Mouse (Mus musculus) MEL (cell line): ENCODE measurements around the gene Majin. TPM values are rescaled to one million over a fixed set of nuclear protein-coding genes. Genes with fewer than 3 reads are reported as not detected.

Source experiments
- DNase-seq: peaks from one replicate; pipeline ENCODE4 v3.0.0; 2011; ENCODE audit warnings: low read depth, low spot score
- H3K27ac ChIP-seq: 2 replicates; pipeline ENCODE4 v1.5.1; 2012; ENCODE audit warnings: low read depth, mild to moderate bottlenecking, control low read depth, low read length, moderate library complexity; ENCODE audit not compliant: control insufficient read depth
- H3K27me3 ChIP-seq, 2 experiments: fragments of 150-350 bp in 1 of 2; sonication (generic) in 1 of 2; 2 replicates each; pipeline ENCODE4 v1.6.1; 2012; ENCODE audit warnings: low read length in 2 of 2, mild to moderate bottlenecking in 2 of 2, improper control_type of control experiment in 1 of 2, moderate library complexity in 1 of 2; ENCODE audit not compliant: insufficient read depth in 2 of 2, control insufficient read depth in 1 of 2
- H3K36me3 ChIP-seq, 2 experiments: 2 replicates each; pipeline ENCODE4 v1.6.1; 2012 to 2014; ENCODE audit warnings: low read length in 2 of 2, improper control_type of control experiment in 1 of 2, inconsistent platforms in 1 of 2, mild to moderate bottlenecking in 1 of 2; ENCODE audit not compliant: insufficient read depth in 2 of 2, control insufficient read depth in 1 of 2
- H3K4me1 ChIP-seq, 2 experiments: fragments of 150-350 bp in 1 of 2; sonication (generic) in 1 of 2; 2 replicates each; pipeline ENCODE4 v1.6.1; 2012; ENCODE audit warnings: low read length in 2 of 2, improper control_type of control experiment in 1 of 2, mild to moderate bottlenecking in 1 of 2; ENCODE audit not compliant: insufficient read depth in 2 of 2, control insufficient read depth in 1 of 2
- H3K4me3 ChIP-seq, 2 experiments: fragments of 150-350 bp in 1 of 2; sonication (generic) in 1 of 2; 2 replicates each; pipeline ENCODE4 v1.5.1; 2012; ENCODE audit warnings: low read depth in 2 of 2, low read length in 2 of 2, mild to moderate bottlenecking in 2 of 2, moderate library complexity in 2 of 2, control low read depth in 1 of 2, improper control_type of control experiment in 1 of 2; ENCODE audit not compliant: control insufficient read depth in 1 of 2, insufficient read depth in 1 of 2
- H3K79me2 ChIP-seq: 2 replicates; pipeline ENCODE4 v1.6.1; 2012; ENCODE audit warnings: mild to moderate bottlenecking, low read length, moderate library complexity; ENCODE audit not compliant: control insufficient read depth, poor library complexity, insufficient read depth
- H3K9ac ChIP-seq: 2 replicates; pipeline ENCODE4 v1.6.1; 2012; ENCODE audit warnings: low read depth, mild to moderate bottlenecking, control low read depth, low read length, moderate library complexity; ENCODE audit not compliant: control insufficient read depth, poor library complexity, severe bottlenecking
- H3K9me3 ChIP-seq: fragments of 150-350 bp; sonication (generic); replicated peaks from 2 replicates; pipeline ENCODE4 v1.6.1; 2012; ENCODE audit warnings: mild to moderate bottlenecking, low read length, improper control_type of control experiment, moderate library complexity; ENCODE audit not compliant: insufficient read depth
- CHD2 ChIP-seq: IDR thresholded peaks from 2 replicates; pipeline ENCODE4 v1.6.1; 2011; ENCODE audit warnings: low read length, improper control_type of control experiment
- E2F4 ChIP-seq: IDR thresholded peaks from 2 replicates; pipeline ENCODE4 v1.6.1; 2011; ENCODE audit warnings: low read depth, low read length, improper control_type of control experiment, borderline replicate concordance
- EP300 ChIP-seq, 2 experiments: IDR thresholded peaks; 2 replicates each; pipeline ENCODE4 v1.6.1; 2011; ENCODE audit warnings: improper control_type of control experiment in 2 of 2, low read length in 2 of 2, low read depth in 1 of 2, mild to moderate bottlenecking in 1 of 2
- ETS1 ChIP-seq: IDR thresholded peaks from 2 replicates; pipeline ENCODE4 v1.6.1; 2012; ENCODE audit warnings: low read depth, mild to moderate bottlenecking, inconsistent platforms, low read length, improper control_type of control experiment, moderate library complexity
- GABPA ChIP-seq: IDR thresholded peaks from 2 replicates; pipeline ENCODE4 v1.6.1; 2012; ENCODE audit warnings: low read depth, mild to moderate bottlenecking, inconsistent platforms, low read length, improper control_type of control experiment, moderate library complexity
- KAT2A ChIP-seq: conservative IDR thresholded peaks from 2 replicates; pipeline ENCODE4 v1.6.1; 2012; ENCODE audit warnings: low read depth, low read length, improper control_type of control experiment, inconsistent platforms
- MAZ ChIP-seq: IDR thresholded peaks from 2 replicates; pipeline ENCODE4 v1.6.1; 2012; ENCODE audit warnings: low read depth, mild to moderate bottlenecking, inconsistent platforms, low read length, improper control_type of control experiment
- MEF2A ChIP-seq: IDR thresholded peaks from 2 replicates; pipeline ENCODE4 v1.6.1; 2014; ENCODE audit warnings: low read depth, mild to moderate bottlenecking, inconsistent platforms, low read length, improper control_type of control experiment; ENCODE audit not compliant: poor library complexity, insufficient replicate concordance, severe bottlenecking; ENCODE audit errors: extremely low read depth
- MXI1 ChIP-seq: IDR thresholded peaks from 2 replicates; pipeline ENCODE4 v1.6.1; 2011; ENCODE audit warnings: mild to moderate bottlenecking, low read depth, low read length, improper control_type of control experiment
- NELFE ChIP-seq: IDR thresholded peaks from 2 replicates; pipeline ENCODE4 v1.6.1; 2011; ENCODE audit warnings: low read depth, low read length, improper control_type of control experiment
- NRF1 ChIP-seq: IDR thresholded peaks from 2 replicates; pipeline ENCODE4 v1.6.1; 2014; ENCODE audit warnings: low read depth, mild to moderate bottlenecking, inconsistent platforms, low read length, improper control_type of control experiment, moderate library complexity; ENCODE audit not compliant: poor library complexity, insufficient read depth, severe bottlenecking
- POLR2A ChIP-seq, 2 experiments: IDR thresholded peaks; 2 replicates each; pipeline ENCODE4 v1.6.1; 2011 to 2012; ENCODE audit warnings: low read length in 2 of 2, mild to moderate bottlenecking in 2 of 2, control low read depth in 1 of 2, improper control_type of control experiment in 1 of 2, low read depth in 1 of 2, moderate library complexity in 1 of 2; ENCODE audit not compliant: control insufficient read depth in 1 of 2, insufficient read depth in 1 of 2, poor library complexity in 1 of 2
- RAD21 ChIP-seq: IDR thresholded peaks from 2 replicates; pipeline ENCODE4 v1.6.1; 2011; ENCODE audit warnings: mild to moderate bottlenecking, low read depth, low read length, improper control_type of control experiment
- RCOR1 ChIP-seq: IDR thresholded peaks from 2 replicates; pipeline ENCODE4 v1.6.1; 2012; ENCODE audit warnings: low read depth, mild to moderate bottlenecking, inconsistent platforms, low read length, improper control_type of control experiment
- SMC3 ChIP-seq: IDR thresholded peaks from 2 replicates; pipeline ENCODE4 v1.6.1; 2011; ENCODE audit warnings: low read depth, low read length, improper control_type of control experiment
- TAL1 ChIP-seq: IDR thresholded peaks from 2 replicates; pipeline ENCODE4 v1.6.1; 2012; ENCODE audit warnings: mild to moderate bottlenecking, inconsistent platforms, low read length, moderate library complexity, mixed read lengths
- TBP ChIP-seq: IDR thresholded peaks from 2 replicates; pipeline ENCODE4 v1.8.0; 2011; ENCODE audit warnings: low read depth, low read length, improper control_type of control experiment
- TCF12 ChIP-seq: IDR thresholded peaks from 2 replicates; pipeline ENCODE4 v1.6.1; 2014; ENCODE audit warnings: low read depth, mild to moderate bottlenecking, inconsistent platforms, low read length, improper control_type of control experiment, moderate library complexity
- USF1 ChIP-seq: IDR thresholded peaks from 2 replicates; pipeline ENCODE4 v1.6.1; 2014; ENCODE audit warnings: low read depth, mild to moderate bottlenecking, inconsistent platforms, low read length, improper control_type of control experiment, moderate library complexity
- ZC3H11A ChIP-seq: IDR thresholded peaks from 2 replicates; pipeline ENCODE4 v1.6.1; 2012; ENCODE audit warnings: low read depth, mild to moderate bottlenecking, inconsistent platforms, low read length, improper control_type of control experiment
- ZMIZ1 ChIP-seq: IDR thresholded peaks from 2 replicates; pipeline ENCODE4 v1.6.1; 2012; ENCODE audit warnings: low read depth, mild to moderate bottlenecking, inconsistent platforms, low read length, improper control_type of control experiment, moderate library complexity
- ZNF384 ChIP-seq: IDR thresholded peaks from 2 replicates; pipeline ENCODE4 v1.6.1; 2012; ENCODE audit warnings: low read depth, mild to moderate bottlenecking, inconsistent platforms, low read length, improper control_type of control experiment
- polyA plus RNA-seq, 2 experiments: library from polyadenylated mRNA; stranded (reverse) in 1 of 2; unstranded in 1 of 2; fragments of >175 nt in 1 of 2; fragments of >200 nt in 1 of 2; gene quantifications; 2 replicates each; pipeline versions ENCODE4 v1.2.1 to v1.2.4; 2012; ENCODE audit warnings: low replicate concordance in 2 of 2, low read depth in 1 of 2; ENCODE audit not compliant: insufficient read length in 2 of 2, insufficient read depth in 1 of 2, missing spikeins in 1 of 2
- total RNA-seq: library from RNA; depleted of rRNA; stranded (reverse); fragments of 300-350 nt; gene quantifications from 2 replicates; pipeline ENCODE4 v1.2.3, GENCODE M21; 2012

Gene Majin
- total and polyA plus RNA-seq, 3 experiments: not detected

DNA sequence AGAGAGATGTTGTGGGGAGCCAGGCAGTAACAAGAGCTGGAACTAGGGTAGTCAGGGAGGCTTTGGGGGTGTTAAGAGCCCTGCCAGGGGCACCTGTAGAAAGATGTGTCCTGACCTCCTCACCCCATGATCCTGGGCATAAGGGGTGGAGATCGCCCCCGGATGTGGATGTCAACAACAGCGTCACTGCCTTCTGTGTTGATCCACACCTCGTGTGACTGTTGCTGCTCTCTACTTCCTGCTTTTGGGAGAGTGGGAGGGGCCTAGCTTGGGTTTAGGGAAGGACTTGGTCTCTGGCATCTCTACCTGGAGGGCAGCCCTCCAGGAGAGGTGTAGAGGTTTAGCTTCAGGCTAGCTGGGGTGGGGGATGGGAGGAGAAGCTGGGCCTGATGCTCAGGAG, 58.1 kb downstream of the Majin start (continued):
- peak; percentile 1; the same call in 1 of the 2 replicates for TF ChIP-seq ZNF384
- TF ChIP-seq, all 39 proteins: peak for 12

GRCm38 (mm10) chr19:6243226-6243625, 59.0 kb downstream of the Majin start:
- peaks cover 11% of the 10 kb centered on the region for H3K79me2 ChIP-seq
- no peak for DNase-seq
- no peak overlapping the region for H3K4me3 ChIP-seq
- no peak overlapping the region for H3K27ac ChIP-seq
- H3K4me1 ChIP-seq: peaks cover 5 to 28% of the 10 kb centered on the region in 2 experiments
- H3K9me3 ChIP-seq: no peaks in the 10 kb centered on the region
- H3K36me3 ChIP-seq: peaks cover 0 to 17% of the 10 kb centered on the region in 2 experiments; a peak in 3 of 4 replicates
- TF ChIP-seq TCF12 (no peak), ZMIZ1 (no peak), RCOR1 (no peak), E2F4 (no peak), MAZ (no peak)
- TF ChIP-seq, all 39 proteins: peak for 0
- H3K27me3 ChIP-seq: no peaks in the 10 kb centered on the region
- no peak overlapping the region for H3K9ac ChIP-seq

DNA sequence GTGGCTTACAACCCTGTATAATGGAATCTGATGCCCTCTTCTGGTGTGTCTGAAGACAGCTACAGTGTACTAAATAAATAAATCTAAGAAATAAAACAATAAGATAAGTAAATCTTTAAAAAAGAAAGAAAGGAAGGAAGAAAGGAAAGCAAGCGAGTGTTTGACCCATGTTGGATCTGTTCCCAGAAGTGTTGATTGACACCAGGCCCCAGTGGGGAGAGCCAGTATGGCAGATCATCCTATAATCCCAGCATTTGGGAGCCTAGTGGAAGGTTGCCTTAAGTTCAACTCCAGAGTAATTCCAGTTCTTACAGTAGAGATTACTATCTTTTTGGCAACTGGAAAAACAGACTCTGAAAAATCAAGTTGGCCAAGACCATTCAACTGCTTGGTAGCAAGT, 61.6 kb downstream of the Majin start:
- no peaks in the 10 kb centered on the region for H3K27me3 ChIP-seq

More for the DNA sequence above, 61.6 kb downstream of the Majin start:
- H3K27ac ChIP-seq: no peak overlapping the region
- H3K9ac ChIP-seq: no peak overlapping the region
- H3K36me3 ChIP-seq: peaks cover 0 to 2% of the 10 kb centered on the region in 2 experiments; a peak in 3 of 4 replicates
- peaks cover 0 to 10% of the 10 kb centered on the region in 2 experiments; a peak in 1 of 4 replicates for H3K4me1 ChIP-seq
- H3K4me3 ChIP-seq: no peak overlapping the region
- H3K79me2 ChIP-seq: peaks cover 11% of the 10 kb centered on the region
- no peaks in the 10 kb centered on the region for H3K9me3 ChIP-seq
- no peak for DNase-seq
- TF ChIP-seq ETS1 (no peak), RCOR1 (no peak), TAL1 (no peak), MAZ (no peak), RAD21 (no peak), CHD2 (no peak), GABPA (no peak), USF1 (no peak), MEF2A (no peak), MXI1 (no peak), TBP (no peak), SMC3 (no peak), KAT2A (no peak), ZC3H11A (no peak), ZMIZ1 (no peak), NRF1 (no peak), EP300 (IDR thresholded peaks at IDR 0.05; ENCODE audit: low read depth in 1 of 2, low read length in 2 of 2) (no peak), NELFE (no peak), POLR2A (IDR thresholded peaks at IDR 0.05; ENCODE audit: control insufficient read depth in 1 of 2, insufficient read depth in 1 of 2, low read depth in 1 of 2, low read length in 2 of 2, poor library complexity in 1 of 2) (no peak)
- TF ChIP-seq, all 39 proteins: peak for 0
